In the genomic region with DNA sequence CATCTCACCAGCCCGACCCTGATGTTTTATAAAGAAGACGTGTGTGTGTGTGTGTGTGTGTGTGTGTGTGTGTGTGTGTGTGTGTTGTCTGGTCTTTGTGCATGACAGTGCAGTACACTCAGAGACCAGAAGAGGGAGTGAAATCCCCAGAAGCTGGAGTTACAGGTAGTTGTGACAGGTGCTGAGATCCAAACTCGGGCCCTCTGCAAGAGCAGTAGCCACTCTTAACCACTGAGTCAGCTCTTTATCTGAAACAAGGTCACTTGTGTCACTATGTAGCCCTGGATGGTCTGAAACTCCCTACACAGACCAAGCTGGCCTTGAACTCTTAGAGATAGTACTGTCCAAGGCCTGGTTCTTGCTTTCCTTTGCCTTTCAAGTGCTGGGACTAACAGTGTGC, we compare ENCODE assay signal across 16 mouse cellular contexts. TPM values are rescaled to one million over a fixed set of nuclear protein-coding genes. Genes with fewer than 3 reads are reported as not detected.
DNase-seq lines count a peak whose midpoint lies in the region; ATAC-seq and TF ChIP-seq lines count a peak whose summit lies in the region.
"Had no signal": no experiment of that assay in that cellular context is flagged by ENCODE, and none has a peak within 500 bp of the region (broad histone marks: within the 10 kb centered on the region; RNA-seq: fewer than 3 reads in every experiment).

No protein-coding gene starts in this region.

- no peaks in the 10 kb centered on the region for H3K9me3 ChIP-seq in intestine, postnatal 0 days (ENCODE audit: control insufficient read depth)
- H3K9me3 ChIP-seq in intestine, embryonic 16.5 days (ENCODE audit: control insufficient read depth, low read length), result no peaks in the 10 kb centered on the region
- H3K9me3 ChIP-seq: hindbrain, embryonic 10.5 days; limb, embryonic 12.5 days; midbrain, embryonic 13.5 days had no signal

- peaks cover 17% of the 10 kb centered on the region for H3K36me3 ChIP-seq in intestine, postnatal 0 days (ENCODE audit: control insufficient read depth, insufficient read depth)
- peaks cover 7% of the 10 kb centered on the region for H3K36me3 ChIP-seq in intestine, embryonic 16.5 days (ENCODE audit: control insufficient read depth, insufficient read depth, low read length)

- WGBS in intestine, postnatal 0 days, result 90% methylated on average over 3 of the region's 3 CpGs
- WGBS in intestine, embryonic 16.5 days, result 93% methylated on average over 3 of the region's 3 CpGs

- no peak overlapping the region for H3K27ac ChIP-seq in intestine, postnatal 0 days (ENCODE audit: low read depth, low read length)
- H3K27ac ChIP-seq in intestine, embryonic 16.5 days (ENCODE audit: low read length), result no peak overlapping the region
- H3K27ac ChIP-seq in brown adipose tissue, adult 24 weeks (replicated peaks; ENCODE audit: low read depth, low read length), result 0 out of 2 replicates have a peak overlapping the region, but pooled peaks have one; percentile 5
- H3K27ac ChIP-seq: hindbrain, embryonic 10.5 days; midbrain, embryonic 13.5 days had no signal

- peak; percentile 42 for TF ChIP-seq CTCF in intestine, postnatal 0 days (IDR thresholded peaks at IDR 0.05; ENCODE audit: low read depth)

- peak; percentile 34 to 80 for DNase-seq in adrenal gland, adult (ENCODE audit: inconsistent age in 2 of 2, low spot score in 1 of 2)
- DNase-seq in adrenal gland, postnatal 14 days, result no peak
- peak; percentile 49 for DNase-seq in 3T3-L1 (ENCODE audit: low read depth, low spot score)
- DNase-seq in embryo, embryonic 10 days (ENCODE audit: low spot score), result no peak
- no peak for DNase-seq in testis, postnatal 10 days (ENCODE audit: low spot score)
- DNase-seq: adrenal gland, adult 8-10 months; cerebellum, postnatal 25 days; kidney, adult 9 months; spleen, adult 18-20 months had no signal

- H3K27me3 ChIP-seq in intestine, postnatal 0 days (replicated peaks; ENCODE audit: control insufficient read depth, insufficient read depth, low read length), result no peaks in the 10 kb centered on the region
- H3K27me3 ChIP-seq in intestine, embryonic 16.5 days (replicated peaks; ENCODE audit: control insufficient read depth, insufficient read depth, low read length), result no peaks in the 10 kb centered on the region
- H3K27me3 ChIP-seq: limb, embryonic 12.5 days; Patski had no signal

- H3K4me2 ChIP-seq in intestine, postnatal 0 days (replicated peaks; ENCODE audit: low read depth), result no peak overlapping the region
- no peak overlapping the region for H3K4me2 ChIP-seq in intestine, embryonic 16.5 days (ENCODE audit: low read depth, low read length)
- H3K4me2 ChIP-seq: limb, embryonic 12.5 days; midbrain, embryonic 13.5 days had no signal

- H3K4me1 ChIP-seq in intestine, postnatal 0 days (replicated peaks; ENCODE audit: control insufficient read depth, insufficient read depth, low read length), result no peaks in the 10 kb centered on the region; the same call in 1 of the 2 replicates
- peaks cover 34% of the 10 kb centered on the region for H3K4me1 ChIP-seq in intestine, embryonic 16.5 days (ENCODE audit: control insufficient read depth, insufficient read depth, low read length)
- peaks cover 12% of the 10 kb centered on the region for H3K4me1 ChIP-seq in brown adipose tissue, adult 24 weeks (ENCODE audit: control insufficient read depth, insufficient read depth, insufficient read length, low read length)

- no peak overlapping the region for H3K4me3 ChIP-seq in intestine, postnatal 0 days (ENCODE audit: low read depth, low read length)
- H3K4me3 ChIP-seq in intestine, embryonic 16.5 days (ENCODE audit: low read length), result no peak overlapping the region
- no peak overlapping the region for H3K4me3 ChIP-seq in brown adipose tissue, adult 24 weeks (ENCODE audit: insufficient read depth, low read depth, low read length)
- H3K4me3 ChIP-seq: hindbrain, embryonic 10.5 days; limb, embryonic 12.5 days; midbrain, embryonic 13.5 days had no signal

- ATAC-seq in intestine, postnatal 0 days, result no peak
- no peak for ATAC-seq in intestine, embryonic 16.5 days
- ATAC-seq: midbrain, embryonic 13.5 days; Patski had no signal

- H3K9ac ChIP-seq in intestine, postnatal 0 days (ENCODE audit: low read depth, low read length), result no peak overlapping the region
- H3K9ac ChIP-seq in intestine, embryonic 16.5 days (ENCODE audit: low read depth, low read length), result no peak overlapping the region
- H3K9ac ChIP-seq: limb, embryonic 12.5 days; midbrain, embryonic 13.5 days had no signal

RNA-seq across cellular contexts. Expression of a gene that starts 21.6 kb away (rescaled TPM):
- total RNA-seq in adrenal gland, postnatal 14 days (2021), result 0.67 and 1.2 TPM in 2 replicates
- 1.6 and 1.8 TPM in 2 replicates for polyA plus RNA-seq in intestine, postnatal 0 days (2015; fragmentation: Nextera tagmentation; extraction: Ambion mirVana)
- 0.89 and 1.3 TPM in 2 replicates for polyA plus RNA-seq in intestine, embryonic 16.5 days (2015; fragmentation: Nextera tagmentation; extraction: Ambion mirVana)
- polyA plus RNA-seq in brown adipose tissue, adult 24 weeks (2012; ENCODE audit: insufficient read depth, insufficient read length, missing spikeins), result not detected in 2 replicates

RNA-seq across cellular contexts. Expression of a gene that starts 30.2 kb away (rescaled TPM):
- 32.3 and 39.5 TPM in 2 replicates for total RNA-seq in adrenal gland, postnatal 14 days (2021)
- polyA plus RNA-seq in intestine, postnatal 0 days (2015; fragmentation: Nextera tagmentation; extraction: Ambion mirVana), result 3.7 and 3.8 TPM in 2 replicates
- 7.1 and 7.7 TPM in 2 replicates for polyA plus RNA-seq in intestine, embryonic 16.5 days (2015; fragmentation: Nextera tagmentation; extraction: Ambion mirVana)
- 2.7 and 2.8 TPM in 2 replicates for polyA plus RNA-seq in brown adipose tissue, adult 24 weeks (2012; ENCODE audit: insufficient read depth, insufficient read length, missing spikeins)

RNA-seq across cellular contexts. Expression of a gene that starts 42.9 kb away (rescaled TPM):
- total RNA-seq in adrenal gland, postnatal 14 days (2021), result 251 and 255 TPM in 2 replicates
- 308 and 309 TPM in 2 replicates for polyA plus RNA-seq in intestine, postnatal 0 days (2015; fragmentation: Nextera tagmentation; extraction: Ambion mirVana)
- polyA plus RNA-seq in intestine, embryonic 16.5 days (2015; fragmentation: Nextera tagmentation; extraction: Ambion mirVana), result 292 and 296 TPM in 2 replicates
- polyA plus RNA-seq in brown adipose tissue, adult 24 weeks (2012; ENCODE audit: insufficient read depth, insufficient read length, missing spikeins), result 245 and 259 TPM in 2 replicates

RNA-seq across cellular contexts. Expression of a gene that starts 50.5 kb away (rescaled TPM):
- total RNA-seq in adrenal gland, postnatal 14 days (2021), result 25.0 and 35.5 TPM in 2 replicates
- polyA plus RNA-seq in intestine, postnatal 0 days (2015; fragmentation: Nextera tagmentation; extraction: Ambion mirVana), result 54.9 and 60.3 TPM in 2 replicates
- polyA plus RNA-seq in intestine, embryonic 16.5 days (2015; fragmentation: Nextera tagmentation; extraction: Ambion mirVana), result 76.0 and 77.1 TPM in 2 replicates
- 12.9 and 13.0 TPM in 2 replicates for polyA plus RNA-seq in brown adipose tissue, adult 24 weeks (2012; ENCODE audit: insufficient read depth, insufficient read length, missing spikeins)

RNA-seq across cellular contexts. Expression of a gene that starts 58.8 kb away (rescaled TPM):
- total RNA-seq in adrenal gland, postnatal 14 days (2021), result 0.49 and 0.82 TPM in 2 replicates
- polyA plus RNA-seq in intestine, postnatal 0 days (2015; fragmentation: Nextera tagmentation; extraction: Ambion mirVana), result 0.17 and 0.18 TPM in 2 replicates
- 0.61 and 0.82 TPM in 2 replicates for polyA plus RNA-seq in intestine, embryonic 16.5 days (2015; fragmentation: Nextera tagmentation; extraction: Ambion mirVana)
- 0.79 TPM in 1 of 2 replicates, not detected in the other for polyA plus RNA-seq in brown adipose tissue, adult 24 weeks (2012; ENCODE audit: insufficient read depth, insufficient read length, missing spikeins)

Comparison
In these comparisons a context has a peak if more than half of its experiments do, and no peak if none do; other contexts are left out.
1. DNase-seq: peak in adrenal gland, adult (2 of 2) and 3T3-L1 (single experiment); none in adrenal gland, postnatal 14 days (single experiment), embryo, embryonic 10 days (single experiment) and testis, postnatal 10 days (single experiment).